Mouse (Mus musculus) left cerebral cortex, adult 18-20 months (tissue): ENCODE measurements around the gene Dok4. TPM values are rescaled to one million over a fixed set of nuclear protein-coding genes. Genes with fewer than 3 reads are reported as not detected.

Source experiments
- total RNA-seq, 2 experiments: library from RNA; stranded (reverse); gene quantifications; 2 replicates each; pipeline ENCODE4 v1.2.3; 2021

Dok4 gene
- total RNA-seq, 2 experiments from 2014 or later: 18.6 to 20.9 TPM

Other genes with a start within 250 kb of the Dok4 start
- gene Arl2bp, start 209.7 kb downstream of the Dok4 start, total RNA-seq: 100 to 1,000 TPM; 135 to 140 TPM
- 10 to 100 TPM; 26.7 to 31.3 TPM for gene Pllp, start 180.1 kb downstream of the Dok4 start, total RNA-seq
- not detected for gene Ccl22, start 130.7 kb downstream of the Dok4 start, total RNA-seq
- gene Cx3cl1, start 104.3 kb downstream of the Dok4 start, total RNA-seq: 100 to 1,000 TPM; 569 to 570 TPM
- gene Ccl17, start 65.9 kb downstream of the Dok4 start, total RNA-seq: 1 to 10 TPM; 8.3 to 9.2 TPM
- gene Coq9, start 38.0 kb downstream of the Dok4 start, total RNA-seq: 10 to 100 TPM; 76.6 to 90.5 TPM
- gene Ciapin1, start 38.0 kb downstream of the Dok4 start, total RNA-seq: 10 to 100 TPM; 72.3 to 75.6 TPM
- gene Polr2c, start 18.9 kb downstream of the Dok4 start, total RNA-seq: 10 to 100 TPM; 74.5 to 75.7 TPM
- 1 to 10 TPM; 1.5 to 1.9 TPM for gene Ccdc102a, start 41.8 kb upstream of the Dok4 start, total RNA-seq
- gene Adgrg5, start 47.4 kb upstream of the Dok4 start, total RNA-seq: not detected
- 10 to 100 TPM; 81.2 to 81.3 TPM for gene Adgrg1, start 98.4 kb upstream of the Dok4 start, total RNA-seq
- gene Adgrg3, start 141.4 kb upstream of the Dok4 start, total RNA-seq: under 1 TPM; 0.30 to 0.87 TPM
- gene Drc7, start 178.8 kb upstream of the Dok4 start, total RNA-seq: under 1 TPM; 0.45 to 0.81 TPM
- 10 to 100 TPM; 42.1 to 50.6 TPM for gene Katnb1, start 204.9 kb upstream of the Dok4 start, total RNA-seq